Mouse (Mus musculus) bone marrow, adult 2 months (tissue): ENCODE measurements around the gene Macf1.

Experiments used
- CTCF ChIP-seq: fragments of 200-500 bp; IDR thresholded peaks from 2 replicates; pipeline ENCODE4 v1.5.1; 2011; ENCODE audit warnings: low read length, control low read depth; ENCODE audit not compliant: control insufficient read depth, insufficient read depth
- POLR2A ChIP-seq: fragments of 200-500 bp; IDR thresholded peaks from 2 replicates; pipeline ENCODE4 v1.6.1; 2011; ENCODE audit warnings: low read depth, mild to moderate bottlenecking, control low read depth, low read length, borderline replicate concordance; ENCODE audit not compliant: control insufficient read depth

GRCm38 (mm10) chr4:123427900-123428684, 256.1 kb downstream of the Macf1 start:
- no peak for TF ChIP-seq POLR2A
- no peak for TF ChIP-seq CTCF
